In genomic region chr16:56038090-56038489, GRCm38 (mm10) we compare ENCODE assay signal across 7 mouse cellular contexts. TPM values are rescaled to one million over a fixed set of nuclear protein-coding genes. Genes with fewer than 3 reads are reported as not detected.
DNase-seq lines count a peak whose midpoint lies in the region; ATAC-seq and TF ChIP-seq lines count a peak whose summit lies in the region.

No protein-coding gene starts in this region.

- WGBS in lung, embryonic 16.5 days, result 19% methylated on average over 8 of the region's 8 CpGs
- 30% methylated on average over 8 of the region's 8 CpGs for WGBS in forebrain, embryonic 10.5 days
- 30% methylated on average over 8 of the region's 8 CpGs for WGBS in limb, embryonic 11.5 days
- 29% methylated on average over 8 of the region's 8 CpGs for WGBS in olfactory bulb, adult 2 months

- no peaks in the 10 kb centered on the region for H3K27me3 ChIP-seq in lung, embryonic 16.5 days (ENCODE audit: control insufficient read depth, insufficient read depth, low read depth, low read length)
- no peaks in the 10 kb centered on the region for H3K27me3 ChIP-seq in forebrain, embryonic 10.5 days (ENCODE audit: poor library complexity, severe bottlenecking)
- no peaks in the 10 kb centered on the region for H3K27me3 ChIP-seq in limb, embryonic 11.5 days (ENCODE audit: control insufficient read depth, insufficient read depth, low read length)

- TF ChIP-seq CTCF in olfactory bulb, adult 2 months (IDR thresholded peaks at IDR 0.05; ENCODE audit: insufficient read depth, low read depth, low read length), result no peak

- H3K4me3 ChIP-seq in lung, embryonic 16.5 days (ENCODE audit: low read length), result peak overlapping the region; percentile 95
- peak overlapping the region; percentile 94 for H3K4me3 ChIP-seq in forebrain, embryonic 10.5 days
- peak overlapping the region; percentile 82 for H3K4me3 ChIP-seq in limb, embryonic 11.5 days (ENCODE audit: low read depth, low read length)
- H3K4me3 ChIP-seq in olfactory bulb, adult 2 months (ENCODE audit: insufficient read depth, low read depth, low read length), result peak overlapping the region; percentile 92

- no peak for DNase-seq in lung, postnatal 25 days (ENCODE audit: low spot score)
- DNase-seq in forebrain, embryonic 10.5 days (ENCODE audit: extremely low spot score, low spot score), result no peak
- DNase-seq in limb, embryonic 11.5 days (ENCODE audit: low spot score), result no peak
- DNase-seq in left cerebral cortex, postnatal 4 days, result no peak
- DNase-seq in embryo, embryonic 11 days, result no peak

- no peaks in the 10 kb centered on the region for H3K9me3 ChIP-seq in lung, embryonic 16.5 days (ENCODE audit: control insufficient read depth, low read length)
- H3K9me3 ChIP-seq in forebrain, embryonic 10.5 days, result no peaks in the 10 kb centered on the region
- H3K9me3 ChIP-seq in limb, embryonic 11.5 days (ENCODE audit: control insufficient read depth, low read length), result no peaks in the 10 kb centered on the region

- TF ChIP-seq POLR2A in olfactory bulb, adult 2 months (IDR thresholded peaks at IDR 0.05; ENCODE audit: insufficient read depth, low read depth, low read length), result no peak

- peak overlapping the region; percentile 94 for H3K9ac ChIP-seq in lung, embryonic 16.5 days (ENCODE audit: low read length)
- peak overlapping the region; percentile 85 for H3K9ac ChIP-seq in limb, embryonic 11.5 days (ENCODE audit: low read length)

- H3K27ac ChIP-seq in lung, embryonic 16.5 days (ENCODE audit: low read length), result peak overlapping the region; percentile 78
- peak overlapping the region; percentile 95 for H3K27ac ChIP-seq in forebrain, embryonic 10.5 days
- peak overlapping the region; percentile 75 for H3K27ac ChIP-seq in limb, embryonic 11.5 days (replicated peaks; ENCODE audit: low read depth, low read length)
- peak overlapping the region; percentile 95 for H3K27ac ChIP-seq in olfactory bulb, adult 2 months (ENCODE audit: insufficient read depth, low read depth, low read length)

- intact Hi-C loops in left cerebral cortex, postnatal 4 days (cut with DNase I), result no loop called here

- peak; percentile 32; the same call in 1 of the 2 replicates for ATAC-seq in lung, embryonic 16.5 days (ENCODE audit: low read depth)
- peak; percentile 22 for ATAC-seq in limb, embryonic 11.5 days (ENCODE audit: insufficient number of reproducible peaks, low FRiP score, low TSS enrichment, low read depth)

- H3K4me2 ChIP-seq in lung, embryonic 16.5 days (ENCODE audit: low read depth, low read length), result peak overlapping the region; percentile 52
- H3K4me2 ChIP-seq in limb, embryonic 11.5 days (ENCODE audit: low read depth, severe bottlenecking), result peak overlapping the region; percentile 43

- H3K36me3 ChIP-seq in lung, embryonic 16.5 days (ENCODE audit: control insufficient read depth, insufficient read depth, low read length), result peaks cover 9% of the 10 kb centered on the region
- H3K36me3 ChIP-seq in forebrain, embryonic 10.5 days (replicated peaks), result peaks cover 26% of the 10 kb centered on the region
- H3K36me3 ChIP-seq in limb, embryonic 11.5 days (ENCODE audit: control insufficient read depth, insufficient read depth, low read length), result peaks cover 2% of the 10 kb centered on the region; the same call in 1 of the 2 replicates

- peaks cover 11% of the 10 kb centered on the region for H3K4me1 ChIP-seq in lung, embryonic 16.5 days (replicated peaks; ENCODE audit: control insufficient read depth, insufficient read depth, low read length)
- H3K4me1 ChIP-seq in forebrain, embryonic 10.5 days, result peaks cover 18% of the 10 kb centered on the region
- H3K4me1 ChIP-seq in limb, embryonic 11.5 days (ENCODE audit: control insufficient read depth, insufficient read depth, low read length), result peaks cover 4% of the 10 kb centered on the region; the same call in 1 of the 2 replicates
- no peaks in the 10 kb centered on the region for H3K4me1 ChIP-seq in olfactory bulb, adult 2 months (ENCODE audit: control insufficient read depth, insufficient read depth, low read length)

RNA-seq across cellular contexts. Expression of gene Trmt10c, which starts 0.5 kb away (rescaled TPM):
- polyA plus RNA-seq in lung, embryonic 16.5 days (2015; fragmentation: Nextera tagmentation; extraction: Ambion mirVana), result 20.9 and 23.9 TPM in 2 replicates
- 33.9 and 35.6 TPM in 2 replicates for polyA plus RNA-seq in forebrain, embryonic 10.5 days (2016; fragmentation: Nextera tagmentation; extraction: Ambion mirVana)
- polyA plus RNA-seq in limb, embryonic 11.5 days (2014; fragmentation: Nextera tagmentation; extraction: Ambion mirVana), result 35.3 and 35.7 TPM in 2 replicates
- not detected in 2 replicates for polyA plus RNA-seq in olfactory bulb, adult 2 months (2012; ENCODE audit: insufficient read depth, insufficient read length, low replicate concordance, missing spikeins)
- total RNA-seq in left cerebral cortex, postnatal 4 days (2021), result 10 to 100 TPM; 10.3 to 11.2 TPM

RNA-seq across cellular contexts. Expression of gene Pcnp, which starts 8.6 kb away (rescaled TPM):
- 207 and 226 TPM in 2 replicates for polyA plus RNA-seq in lung, embryonic 16.5 days (2015; fragmentation: Nextera tagmentation; extraction: Ambion mirVana)
- polyA plus RNA-seq in forebrain, embryonic 10.5 days (2016; fragmentation: Nextera tagmentation; extraction: Ambion mirVana), result 330 and 358 TPM in 2 replicates
- polyA plus RNA-seq in limb, embryonic 11.5 days (2014; fragmentation: Nextera tagmentation; extraction: Ambion mirVana), result 308 and 314 TPM in 2 replicates
- not detected in 2 replicates for polyA plus RNA-seq in olfactory bulb, adult 2 months (2012; ENCODE audit: insufficient read depth, insufficient read length, low replicate concordance, missing spikeins)
- total RNA-seq in left cerebral cortex, postnatal 4 days (2021), result 100 to 1,000 TPM; 114 to 118 TPM

RNA-seq across cellular contexts. Expression of gene Senp7, which starts 10.0 kb away (rescaled TPM):
- polyA plus RNA-seq in lung, embryonic 16.5 days (2015; fragmentation: Nextera tagmentation; extraction: Ambion mirVana), result 25.9 and 28.5 TPM in 2 replicates
- polyA plus RNA-seq in forebrain, embryonic 10.5 days (2016; fragmentation: Nextera tagmentation; extraction: Ambion mirVana), result 28.7 and 29.2 TPM in 2 replicates
- 31.1 and 33.1 TPM in 2 replicates for polyA plus RNA-seq in limb, embryonic 11.5 days (2014; fragmentation: Nextera tagmentation; extraction: Ambion mirVana)
- not detected in 2 replicates for polyA plus RNA-seq in olfactory bulb, adult 2 months (2012; ENCODE audit: insufficient read depth, insufficient read length, low replicate concordance, missing spikeins)
- 10 to 100 TPM; 54.3 to 65.4 TPM for total RNA-seq in left cerebral cortex, postnatal 4 days (2021)

Comparison
In these comparisons a context has a peak if more than half of its experiments do, and no peak if none do; other contexts are left out.
1. RNA of gene Trmt10c, which starts 0.5 kb away (polyA plus RNA-seq): 35.3 to 35.7 TPM in limb, embryonic 11.5 days, 33.9 to 35.6 TPM in forebrain, embryonic 10.5 days and 20.9 to 23.9 TPM in lung, embryonic 16.5 days; not detected in olfactory bulb, adult 2 months; every median in the first group is over 10 times any median in the second.
2. Peak in every context shown above with its lines, with median percentiles within 50 percentile points of each other: H3K27ac ChIP-seq and H3K4me3 ChIP-seq.